Mouse (Mus musculus): Measurements from ENCODE around the gene Gm21985.

Gene Gm21985

GRCm38 (mm10) chr2:112332051-112332898, 66.2 kb downstream of the Gm21985 start:
- no peak for DNase-seq (ENCODE audit: low spot score in 2 of 2)

GRCm38 (mm10) chr2:112337211-112337610, 71.1 kb downstream of the Gm21985 start:
- no peak for DNase-seq (ENCODE audit: low spot score in 2 of 2)

DNA sequence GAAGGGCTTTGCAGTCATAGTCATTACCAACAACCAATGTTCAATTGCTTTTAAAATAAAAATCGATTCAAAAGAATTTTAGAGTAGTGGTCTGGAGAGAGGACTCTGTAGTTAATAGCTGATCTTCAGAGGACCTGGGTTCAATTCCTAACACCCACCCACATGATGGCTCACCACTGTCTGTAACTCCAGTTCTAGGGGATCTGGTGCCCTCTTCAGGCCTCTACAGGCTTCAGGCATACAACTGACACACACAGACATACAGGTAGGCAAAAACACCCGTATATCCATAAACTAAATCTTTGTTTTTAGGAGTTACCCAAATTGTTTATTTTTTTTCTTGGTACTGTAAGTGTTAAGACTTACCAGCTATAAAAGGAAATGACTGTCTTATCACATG, 73.6 kb downstream of the Gm21985 start:
- no peak for DNase-seq (ENCODE audit: low spot score in 2 of 2)

DNA sequence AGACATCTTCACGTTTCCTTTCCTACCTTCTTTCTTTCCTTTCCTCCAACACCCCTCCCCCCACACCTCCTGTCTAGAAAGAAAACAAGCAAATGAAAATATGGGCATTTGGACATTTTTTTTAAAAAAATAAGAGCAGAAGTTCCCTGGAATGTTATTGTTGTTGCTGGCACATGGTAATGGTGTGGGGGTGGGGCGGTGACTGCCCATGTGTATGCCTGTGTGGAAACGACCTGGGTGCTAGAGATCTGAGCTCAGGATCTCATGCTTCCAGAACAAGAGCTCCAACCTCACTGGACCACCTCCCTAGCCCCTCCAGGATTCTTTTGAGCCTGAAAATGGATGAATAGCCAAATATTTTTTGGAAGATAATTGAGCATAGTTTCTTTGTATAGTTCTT, 75.0 kb downstream of the Gm21985 start:
- no peak for DNase-seq (ENCODE audit: low spot score in 2 of 2)

DNA sequence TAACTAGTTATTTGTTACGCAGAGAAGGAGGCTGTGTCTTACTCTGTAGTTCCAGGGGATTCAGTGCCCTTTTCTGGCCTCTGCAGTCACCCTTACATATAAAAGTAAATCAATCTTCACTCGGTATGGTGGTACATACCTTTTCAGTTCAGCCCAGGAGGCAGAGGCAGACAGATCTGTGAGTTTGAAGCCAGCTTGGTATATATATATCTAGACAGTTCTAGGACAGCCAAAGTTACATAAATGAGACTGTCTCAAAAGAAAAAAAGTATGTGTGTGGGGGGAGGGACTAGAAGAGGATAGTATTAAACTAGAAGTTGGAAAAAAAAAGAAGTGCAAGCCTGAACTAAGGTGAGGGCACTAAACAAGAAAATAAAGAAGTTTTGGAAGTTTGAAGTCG, 82.1 kb downstream of the Gm21985 start:
- no peak for DNase-seq (ENCODE audit: low spot score in 2 of 2)

GRCm38 (mm10) chr2:112353685-112354455, 87.8 kb downstream of the Gm21985 start:
- no peak for DNase-seq (ENCODE audit: low spot score in 2 of 2)

DNA sequence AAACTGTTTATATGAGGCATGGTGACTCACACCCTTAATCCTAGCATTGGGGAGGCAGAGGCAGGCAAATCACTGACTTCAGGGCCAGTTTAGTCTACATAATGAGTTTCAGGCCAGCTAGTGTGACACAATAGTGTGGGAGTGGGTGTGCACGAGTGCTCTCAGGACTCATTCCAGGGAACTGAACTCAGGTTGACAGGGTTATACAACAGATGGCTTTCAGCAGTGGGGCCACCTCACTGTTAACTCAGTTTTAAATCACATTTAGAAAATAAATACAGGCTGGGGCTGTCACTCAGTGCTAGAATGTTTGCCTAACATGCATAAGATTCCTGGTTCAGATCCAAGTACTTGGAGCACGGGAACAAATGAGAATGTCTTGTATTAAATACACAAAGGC, 93.5 kb downstream of the Gm21985 start:
- no peak for DNase-seq (ENCODE audit: low spot score in 2 of 2)

GRCm38 (mm10) chr2:112360012-112360780, 94.1 kb downstream of the Gm21985 start:
- DNase-seq (ENCODE audit: low spot score in 2 of 2), result no peak

GRCm38 (mm10) chr2:112360781-112361169, 94.7 kb downstream of the Gm21985 start:
- DNase-seq (ENCODE audit: low spot score in 2 of 2), result no peak

GRCm38 (mm10) chr2:112367222-112367621, 101.1 kb downstream of the Gm21985 start:
- DNase-seq (ENCODE audit: low spot score in 2 of 2), result no peak

- peak; percentile 81 to 93 for DNase-seq (ENCODE audit: low spot score in 2 of 2)
Measured at GRCm38 (mm10) chr2:112367726-112368673, 101.9 kb downstream of the Gm21985 start, which contains the start of gene Emc4. TSS of gene Emc4 (minus strand) at chr2:112368027.

GRCm38 (mm10) chr2:112369941-112370340, 103.8 kb downstream of the Gm21985 start:
- peak in 1 of 2 experiments; percentile 23 for DNase-seq (ENCODE audit: low spot score in 2 of 2)

DNA sequence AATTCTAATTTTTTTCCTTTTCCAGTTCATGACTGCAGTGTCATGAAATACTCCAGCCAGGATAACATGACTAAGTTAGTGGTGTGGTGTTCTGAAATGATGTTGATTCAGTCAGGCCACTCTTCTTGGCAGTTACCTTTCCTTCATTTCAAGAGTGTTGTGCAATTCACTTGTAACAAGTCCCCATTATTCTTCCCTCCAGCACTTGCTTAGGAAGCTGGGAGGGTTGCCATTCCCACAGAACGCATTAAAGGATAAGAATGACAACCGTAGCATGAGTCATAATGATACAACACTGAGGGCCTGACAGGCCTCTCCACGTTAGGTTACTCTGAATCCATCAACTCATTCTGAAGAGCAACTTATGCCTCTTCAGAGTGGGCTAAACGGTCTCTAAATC, 107.0 kb downstream of the Gm21985 start:
- no peak for DNase-seq (ENCODE audit: low spot score in 2 of 2)

GRCm38 (mm10) chr2:112374610-112375009, 108.5 kb downstream of the Gm21985 start:
- DNase-seq (ENCODE audit: low spot score in 2 of 2), result no peak

GRCm38 (mm10) chr2:112378973-112379898, 113.1 kb downstream of the Gm21985 start, which contains the start of gene Katnbl1:
TSS of gene Katnbl1 (plus strand) at chr2:112379211.
- DNase-seq (ENCODE audit: low spot score in 2 of 2), result peak; percentile 91 to 95

DNA sequence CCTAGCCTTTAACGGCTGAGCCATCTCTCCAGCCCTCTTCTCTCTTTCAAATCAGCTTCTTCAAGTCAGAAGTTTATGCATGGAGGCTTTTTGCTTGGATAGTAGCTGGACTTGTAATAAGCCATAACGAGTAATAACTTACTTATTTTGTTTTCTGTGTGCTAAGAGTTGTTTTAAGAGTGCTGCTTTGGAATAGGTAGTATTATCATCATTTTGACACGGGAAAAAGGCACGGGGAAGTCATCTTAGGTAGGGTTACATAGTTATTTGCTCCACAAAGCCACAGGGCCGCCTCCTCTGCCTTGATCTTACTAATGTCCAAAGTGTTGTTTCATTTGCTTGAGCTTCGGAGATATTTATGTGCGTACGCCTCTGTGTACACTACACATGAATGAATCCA, 114.0 kb downstream of the Gm21985 start:
- no peak for DNase-seq (ENCODE audit: low spot score in 2 of 2)

DNA sequence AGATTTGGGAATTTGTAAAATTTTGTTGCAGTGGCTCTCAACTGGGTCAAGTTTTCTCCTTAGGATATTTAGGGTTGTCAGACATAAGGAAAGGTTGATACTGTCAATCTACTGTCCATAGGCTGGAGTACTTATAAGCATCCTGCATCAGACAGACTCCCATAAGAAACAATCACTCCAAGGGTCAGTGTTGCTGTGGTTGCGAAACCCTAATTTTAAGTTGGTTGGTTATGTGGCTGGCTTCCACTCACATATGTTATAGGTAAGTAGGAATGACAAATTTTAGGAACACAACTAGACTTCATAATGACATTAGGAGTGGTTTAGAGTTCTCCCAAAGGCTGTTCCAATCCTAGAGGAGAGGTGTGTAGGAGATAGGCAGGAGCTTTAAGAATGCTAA, 115.1 kb downstream of the Gm21985 start:
- no peak for DNase-seq (ENCODE audit: low spot score in 2 of 2)

GRCm38 (mm10) chr2:112390843-112391242, 124.7 kb downstream of the Gm21985 start:
- no peak for DNase-seq (ENCODE audit: low spot score in 2 of 2)

DNA sequence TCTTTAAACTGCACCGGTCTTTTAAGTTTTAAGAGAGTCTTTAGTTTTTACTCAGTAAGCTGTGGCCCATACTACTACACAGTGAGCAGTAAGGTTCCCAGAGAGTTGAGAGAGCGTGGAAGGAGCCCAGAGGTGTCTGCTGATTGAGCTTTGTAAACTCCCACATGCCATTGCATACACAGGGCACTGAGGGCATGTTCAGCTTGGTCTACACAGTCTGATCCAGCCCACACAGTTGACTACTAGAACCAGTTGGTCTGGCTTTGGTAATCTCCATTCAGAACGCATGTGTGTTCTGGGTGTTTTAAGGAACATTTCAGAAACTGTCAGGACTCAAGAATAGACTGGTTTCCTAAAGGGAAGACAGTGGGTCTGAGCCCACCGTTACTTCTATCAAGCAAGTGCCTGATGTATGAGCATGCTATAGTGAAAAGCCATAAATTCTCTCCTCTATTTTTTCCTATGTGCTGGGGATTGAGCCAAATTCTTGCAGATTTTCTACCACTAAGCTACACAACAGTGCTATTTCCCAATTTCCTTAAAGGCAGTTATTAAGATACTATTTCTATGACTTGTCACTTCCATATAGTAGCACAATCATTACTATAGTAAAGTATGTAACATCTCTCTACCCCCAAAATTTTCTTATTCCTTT, 125.4 kb downstream of the Gm21985 start:
- DNase-seq (ENCODE audit: low spot score in 2 of 2), result no peak
